Mouse (Mus musculus) olfactory bulb, adult 2 months (tissue): Measurements from ENCODE around the gene Il25.

Experiments used
- CTCF ChIP-seq: fragments of 200-500 bp; IDR thresholded peaks from 2 replicates; pipeline ENCODE4 v1.5.1; 2012; ENCODE audit warnings: low read depth, mild to moderate bottlenecking, low read length, moderate library complexity; ENCODE audit not compliant: insufficient read depth
- POLR2A ChIP-seq: fragments of 200-500 bp; IDR thresholded peaks from 2 replicates; pipeline ENCODE4 v1.6.1; 2012; ENCODE audit warnings: mild to moderate bottlenecking, low read depth, low read length, moderate library complexity; ENCODE audit not compliant: insufficient read depth

- TF ChIP-seq POLR2A (no peak), CTCF (no peak)
These were observed 24.0 kb downstream of the Il25 start for GRCm38 (mm10) chr14:54956533-54956932.
